Mouse (Mus musculus) skeletal muscle tissue, adult 2 months (tissue): Measurements from ENCODE around the gene Trpc2.

Experiments
- DNase-seq: peaks from one replicate; pipeline ENCODE4 v3.0.0-alpha.2; 2012; ENCODE audit warnings: low read depth, low spot score

Gene Trpc2

GRCm38 (mm10) chr7:102102696-102103095 lies 19.8 kb downstream of the Trpc2 start:
- no peak for DNase-seq

GRCm38 (mm10) chr7:102103555-102103954 lies 20.6 kb downstream of the Trpc2 start:
- DNase-seq = no peak

GRCm38 (mm10) chr7:102104126-102104525 lies 21.2 kb downstream of the Trpc2 start:
- DNase-seq = no peak

GRCm38 (mm10) chr7:102106700-102107141 lies 23.8 kb downstream of the Trpc2 start:
- no peak for DNase-seq

- DNase-seq = peak; percentile 67
Measured at GRCm38 (mm10) chr7:102108206-102108605, 25.3 kb downstream of the Trpc2 start.

GRCm38 (mm10) chr7:102109171-102109570 lies 26.3 kb downstream of the Trpc2 start, which contains the start of gene Art5:
TSS of gene Art5 (minus strand) at chr7:102109489.
- no peak for DNase-seq

GRCm38 (mm10) chr7:102109746-102110145 lies 26.8 kb downstream of the Trpc2 start:
- no peak for DNase-seq

GRCm38 (mm10) chr7:102113151-102113729 lies 30.3 kb downstream of the Trpc2 start:
- DNase-seq = no peak

- DNase-seq = no peak
Measured at GRCm38 (mm10) chr7:102116579-102117331, 33.8 kb downstream of the Trpc2 start, which contains the start of gene Chrna10. TSS of gene Chrna10 (minus strand) at chr7:102116828.

GRCm38 (mm10) chr7:102117382-102117781 lies 34.5 kb downstream of the Trpc2 start:
- no peak for DNase-seq

- no peak for DNase-seq
Measured at GRCm38 (mm10) chr7:102120326-102120725, 37.4 kb downstream of the Trpc2 start.

- DNase-seq = no peak
Measured at GRCm38 (mm10) chr7:102132395-102132794, 49.5 kb downstream of the Trpc2 start.

- no peak for DNase-seq
Measured at GRCm38 (mm10) chr7:102137464-102137863, 54.5 kb downstream of the Trpc2 start.

- no peak for DNase-seq
Measured at GRCm38 (mm10) chr7:102137898-102138297, 55.0 kb downstream of the Trpc2 start.
